Comparison of ENCODE assay signal across 10 mouse cellular contexts in genomic region chr4:133278482-133278881, GRCm38 (mm10). TPM values are rescaled to one million over a fixed set of nuclear protein-coding genes. Genes with fewer than 3 reads are reported as not detected.
DNase-seq lines count a peak whose midpoint lies in the region; ATAC-seq and TF ChIP-seq lines count a peak whose summit lies in the region.
"Had no signal": no experiment of that assay in that cellular context is flagged by ENCODE, and none has a peak within 500 bp of the region (broad histone marks: within the 10 kb centered on the region; RNA-seq: fewer than 3 reads in every experiment).

No protein-coding gene starts in this region.

- no peak for ATAC-seq in embryonic facial prominence, embryonic 11.5 days (replicated peaks; ENCODE audit: insufficient number of reproducible peaks, low FRiP score, low TSS enrichment, low read depth)
- no peak for ATAC-seq in hindbrain, postnatal 0 days
- no peak for ATAC-seq in midbrain, embryonic 15.5 days (replicated peaks)

- H3K9me3 ChIP-seq in embryonic facial prominence, embryonic 11.5 days (replicated peaks; ENCODE audit: control insufficient read depth, low read length) = no peaks in the 10 kb centered on the region
- H3K9me3 ChIP-seq in hindbrain, postnatal 0 days (ENCODE audit: low read length) = no peaks in the 10 kb centered on the region
- H3K9me3 ChIP-seq in midbrain, embryonic 15.5 days = no peaks in the 10 kb centered on the region

- no peaks in the 10 kb centered on the region for H3K36me3 ChIP-seq in kidney, adult 2 months (ENCODE audit: control insufficient read depth, insufficient read depth, low read length)
- no peaks in the 10 kb centered on the region for H3K36me3 ChIP-seq in embryonic facial prominence, embryonic 11.5 days (replicated peaks; ENCODE audit: control insufficient read depth, insufficient read depth, low read depth, low read length)
- H3K36me3 ChIP-seq in hindbrain, postnatal 0 days (ENCODE audit: insufficient read depth, low read length) = no peaks in the 10 kb centered on the region
- H3K36me3 ChIP-seq in midbrain, embryonic 15.5 days (replicated peaks) = no peaks in the 10 kb centered on the region

- WGBS in kidney, adult 2 months = 83% methylated on average over 3 of the region's 3 CpGs
- 93% methylated on average over 3 of the region's 3 CpGs for WGBS in embryonic facial prominence, embryonic 11.5 days
- 91% methylated on average over 3 of the region's 3 CpGs for WGBS in hindbrain, postnatal 0 days
- WGBS in midbrain, embryonic 15.5 days = 89% methylated on average over 3 of the region's 3 CpGs

- H3K9ac ChIP-seq in embryonic facial prominence, embryonic 11.5 days (replicated peaks; ENCODE audit: low read length) = peak overlapping the region; percentile 87
- no peak overlapping the region for H3K9ac ChIP-seq in hindbrain, postnatal 0 days (replicated peaks; ENCODE audit: low read length)
- H3K9ac ChIP-seq in midbrain, embryonic 15.5 days = no peak overlapping the region

- H3K27me3 ChIP-seq in kidney, adult 2 months (replicated peaks; ENCODE audit: control insufficient read depth, insufficient read depth, low read length) = no peaks in the 10 kb centered on the region
- H3K27me3 ChIP-seq in embryonic facial prominence, embryonic 11.5 days (ENCODE audit: control insufficient read depth, insufficient read depth, low read length) = no peaks in the 10 kb centered on the region
- H3K27me3 ChIP-seq in hindbrain, postnatal 0 days (ENCODE audit: insufficient read depth, low read length) = no peaks in the 10 kb centered on the region
- no peaks in the 10 kb centered on the region for H3K27me3 ChIP-seq in midbrain, embryonic 15.5 days (replicated peaks)
- H3K27me3 ChIP-seq: Patski had no signal

- no peak for TF ChIP-seq POLR2A in kidney, adult 2 months (IDR thresholded peaks at IDR 0.05; ENCODE audit: low read depth, low read length)

- DNase-seq in kidney, adult 2 months = no peak
- DNase-seq in kidney, adult 9 months = no peak
- no peak for DNase-seq in embryonic facial prominence, embryonic 11.5 days (ENCODE audit: low spot score)
- no peak for DNase-seq in hindbrain, postnatal 0 days (ENCODE audit: low spot score)
- no peak for DNase-seq in cerebellum, postnatal 14 days
- no peak for DNase-seq in adrenal gland, postnatal 36 days
- DNase-seq in natural killer cell, adult 2 months (ENCODE audit: low spot score in 2 of 2) = no peak
- DNase-seq: layer of hippocampus, adult 9-11 months had no signal

- TF ChIP-seq CTCF in kidney, adult 2 months (conservative IDR thresholded peaks at IDR 0.05; ENCODE audit: insufficient read depth, insufficient read length, low read depth, low read length) = no peak
- TF ChIP-seq CTCF in hindbrain, postnatal 0 days (IDR thresholded peaks at IDR 0.05; ENCODE audit: low read depth) = no peak

- peaks cover 9% of the 10 kb centered on the region for H3K4me1 ChIP-seq in kidney, adult 2 months (ENCODE audit: control insufficient read depth, insufficient read depth, low read length)
- peaks cover 2% of the 10 kb centered on the region; the same call in 1 of the 2 replicates for H3K4me1 ChIP-seq in embryonic facial prominence, embryonic 11.5 days (ENCODE audit: control insufficient read depth, insufficient read depth, low read length)
- H3K4me1 ChIP-seq in hindbrain, postnatal 0 days (ENCODE audit: insufficient read depth, low read length) = no peaks in the 10 kb centered on the region
- peaks cover 32% of the 10 kb centered on the region for H3K4me1 ChIP-seq in midbrain, embryonic 15.5 days

- peak overlapping the region; percentile 69; the same call in 1 of the 2 replicates for H3K4me2 ChIP-seq in embryonic facial prominence, embryonic 11.5 days (ENCODE audit: low read depth, low read length)
- peak overlapping the region; percentile 83 for H3K4me2 ChIP-seq in hindbrain, postnatal 0 days (ENCODE audit: low read depth, low read length)
- peak overlapping the region; percentile 72 for H3K4me2 ChIP-seq in midbrain, embryonic 15.5 days

- no peak overlapping the region for H3K4me3 ChIP-seq in kidney, adult 2 months (ENCODE audit: insufficient read depth, low read depth, low read length)
- H3K4me3 ChIP-seq in embryonic facial prominence, embryonic 11.5 days (ENCODE audit: low read depth, low read length) = no peak overlapping the region
- no peak overlapping the region for H3K4me3 ChIP-seq in hindbrain, postnatal 0 days (ENCODE audit: low read length)
- peak overlapping the region; percentile 84 for H3K4me3 ChIP-seq in midbrain, embryonic 15.5 days

- peak overlapping the region; percentile 76 for H3K27ac ChIP-seq in kidney, adult 2 months (ENCODE audit: insufficient read depth, low read depth, low read length)
- H3K27ac ChIP-seq in embryonic facial prominence, embryonic 11.5 days (replicated peaks; ENCODE audit: low read depth, low read length) = no peak overlapping the region
- H3K27ac ChIP-seq in hindbrain, postnatal 0 days = peak overlapping the region; percentile 94
- H3K27ac ChIP-seq in midbrain, embryonic 15.5 days = peak overlapping the region; percentile 90; the same call in 1 of the 2 replicates

RNA-seq across cellular contexts. Expression of gene Tmem222, which starts 0.9 kb away (rescaled TPM):
- 70.6 and 80.4 TPM in 2 replicates for polyA plus RNA-seq in kidney, adult 2 months (2012; rRNA removed)
- polyA plus RNA-seq in embryonic facial prominence, embryonic 11.5 days (2014; fragmentation: Nextera tagmentation; extraction: Ambion mirVana) = 82.0 and 87.9 TPM in 2 replicates
- 120 and 138 TPM in 2 replicates for total RNA-seq in hindbrain, postnatal 0 days (2014; rRNA removed)
- polyA plus RNA-seq in hindbrain, postnatal 0 days (2015; fragmentation: Nextera tagmentation; extraction: Ambion mirVana) = 127 and 136 TPM in 2 replicates
- 118 and 120 TPM in 2 replicates for polyA plus RNA-seq in midbrain, embryonic 15.5 days (2015; fragmentation: Nextera tagmentation; extraction: Ambion mirVana)
- total RNA-seq in adrenal gland, postnatal 36 days (2021) = 10 to 100 TPM; 64.0 to 74.4 TPM

RNA-seq across cellular contexts. Expression of gene Sytl1, which starts 15.6 kb away (rescaled TPM):
- polyA plus RNA-seq in kidney, adult 2 months (2012; rRNA removed) = 5.9 TPM in 2 replicates
- 1.1 and 1.2 TPM in 2 replicates for polyA plus RNA-seq in embryonic facial prominence, embryonic 11.5 days (2014; fragmentation: Nextera tagmentation; extraction: Ambion mirVana)
- total RNA-seq in hindbrain, postnatal 0 days (2014; rRNA removed) = 1.4 TPM in 1 of 2 replicates, not detected in the other
- 0.18 and 0.40 TPM in 2 replicates for polyA plus RNA-seq in hindbrain, postnatal 0 days (2015; fragmentation: Nextera tagmentation; extraction: Ambion mirVana)
- 0.56 and 0.65 TPM in 2 replicates for polyA plus RNA-seq in midbrain, embryonic 15.5 days (2015; fragmentation: Nextera tagmentation; extraction: Ambion mirVana)
- 1 to 10 TPM; 1.4 to 1.5 TPM for total RNA-seq in adrenal gland, postnatal 36 days (2021)

RNA-seq across cellular contexts. Expression of gene Map3k6, which starts 37.9 kb away (rescaled TPM):
- 3.8 and 4.3 TPM in 2 replicates for polyA plus RNA-seq in kidney, adult 2 months (2012; rRNA removed)
- polyA plus RNA-seq in embryonic facial prominence, embryonic 11.5 days (2014; fragmentation: Nextera tagmentation; extraction: Ambion mirVana) = 1.8 and 1.9 TPM in 2 replicates
- 7.2 and 11.7 TPM in 2 replicates for total RNA-seq in hindbrain, postnatal 0 days (2014; rRNA removed)
- 4.7 and 5.8 TPM in 2 replicates for polyA plus RNA-seq in hindbrain, postnatal 0 days (2015; fragmentation: Nextera tagmentation; extraction: Ambion mirVana)
- polyA plus RNA-seq in midbrain, embryonic 15.5 days (2015; fragmentation: Nextera tagmentation; extraction: Ambion mirVana) = 1.6 and 2.0 TPM in 2 replicates
- total RNA-seq in adrenal gland, postnatal 36 days (2021) = 10 to 100 TPM; 15.9 to 38.8 TPM
